Mouse (Mus musculus) limb, embryonic 14.5 days (tissue): ENCODE data around the gene Sost. TPM values are rescaled to one million over a fixed set of nuclear protein-coding genes. Genes with fewer than 3 reads are reported as not detected.

ENCODE experiments used
- ATAC-seq: fragments of 200-750 bp; cut with Nextera tagmentation; 2 replicates; pipeline ENCODE4 v1.8.0; 2017; ENCODE audit warnings: low read depth, moderate number of reproducible peaks, moderate TSS enrichment; ENCODE audit not compliant: low FRiP score
- DNase-seq: peaks from one replicate; pipeline ENCODE4 v3.0.0-alpha.2; 2015; ENCODE audit warnings: low spot score
- H3K27ac ChIP-seq: fragments of 300-500 bp; sonication (generic); replicated peaks from 2 replicates; pipeline ENCODE4 v1.5.1; 2014; ENCODE audit warnings: low read depth, mild to moderate bottlenecking, low read length, moderate library complexity, mixed read lengths
- H3K27me3 ChIP-seq: fragments of 300-500 bp; sonication (generic); 2 replicates; pipeline ENCODE4 v1.6.1; 2014; ENCODE audit warnings: low read length, mixed read lengths; ENCODE audit not compliant: control insufficient read depth, insufficient read depth
- H3K36me3 ChIP-seq: fragments of 300-500 bp; sonication (generic); 2 replicates; pipeline ENCODE4 v1.6.1; 2014; ENCODE audit warnings: mild to moderate bottlenecking, low read length, moderate library complexity, mixed read lengths; ENCODE audit not compliant: control insufficient read depth, insufficient read depth
- H3K4me1 ChIP-seq: fragments of 300-500 bp; sonication (generic); 2 replicates; pipeline ENCODE4 v1.6.1; 2014; ENCODE audit warnings: antibody characterized with exemption, low read length, mixed read lengths; ENCODE audit not compliant: control insufficient read depth, insufficient read depth
- H3K4me2 ChIP-seq: fragments of 300-500 bp; sonication (generic); replicated peaks from 2 replicates; pipeline ENCODE4 v1.6.1; 2014; ENCODE audit warnings: low read depth, mild to moderate bottlenecking, low read length, moderate library complexity; ENCODE audit not compliant: severe bottlenecking
- H3K4me3 ChIP-seq: fragments of 300-500 bp; sonication (generic); replicated peaks from 2 replicates; pipeline ENCODE4 v1.5.1; 2014; ENCODE audit warnings: low read length
- H3K9ac ChIP-seq: fragments of 300-500 bp; sonication (generic); 2 replicates; pipeline ENCODE4 v1.6.1; 2014; ENCODE audit warnings: mild to moderate bottlenecking, low read depth, low read length, moderate library complexity; ENCODE audit not compliant: severe bottlenecking
- H3K9me3 ChIP-seq: fragments of 300-500 bp; sonication (generic); 2 replicates; pipeline ENCODE4 v1.6.1; 2016; ENCODE audit warnings: low read length; ENCODE audit not compliant: control insufficient read depth
- POLR2A ChIP-seq: fragments of 200-500 bp; IDR thresholded peaks from 2 replicates; pipeline ENCODE4 v1.8.0; 2012; ENCODE audit warnings: inconsistent platforms, mild to moderate bottlenecking, moderate library complexity, borderline replicate concordance; ENCODE audit not compliant: insufficient read depth, insufficient read length; ENCODE audit errors: extremely low read depth
- WGBS: fragments of 180-500 bp; shearing (Covaris S2); extraction: QIAGEN DNeasy Blood & Tissue Kit; methylation state at CpG from one replicate; pipeline ENCODE4 v1.1.7; 2014; 5-methylcytosine and 5-hydroxymethylcytosine counted together
- polyA plus RNA-seq, 2 experiments: library from polyadenylated mRNA; depleted of rRNA in 1 of 2; stranded (reverse) in 1 of 2; unstranded in 1 of 2; fragments of >200 nt; fragmentation: Nextera tagmentation in 1 of 2; extraction: Ambion mirVana in 1 of 2; gene quantifications; 2 replicates each; pipeline versions ENCODE4 v1.2.1 to v1.2.3; 2012 to 2014

Gene Sost
- polyA plus RNA-seq, 2 experiments = 0.88 TPM; not detected in 1

- H3K9ac ChIP-seq = no peak overlapping the region
- 55% methylated on average over 4 of the region's 4 CpGs for WGBS
- ATAC-seq (no peak), DNase-seq (no peak)
- no peaks in the 10 kb centered on the region for H3K36me3 ChIP-seq
- no peak for TF ChIP-seq POLR2A
- no peak overlapping the region for H3K4me2 ChIP-seq
- H3K27ac ChIP-seq = no peak overlapping the region
- H3K9me3 ChIP-seq = no peaks in the 10 kb centered on the region
- no peaks in the 10 kb centered on the region for H3K27me3 ChIP-seq
- peaks cover 11% of the 10 kb centered on the region; the same call in 1 of the 2 replicates for H3K4me1 ChIP-seq
- H3K4me3 ChIP-seq = no peak overlapping the region
These were observed 13.4 kb downstream of the Sost start for GRCm38 (mm10) chr11:101953441-101953840.

GRCm38 (mm10) chr11:101952541-101953341 is 14.1 kb downstream of the Sost start:
- ATAC-seq (no peak), DNase-seq (no peak)
- TF ChIP-seq POLR2A = no peak
- peaks cover 11% of the 10 kb centered on the region; the same call in 1 of the 2 replicates for H3K4me1 ChIP-seq
- H3K9me3 ChIP-seq = no peaks in the 10 kb centered on the region
- H3K4me3 ChIP-seq = no peak overlapping the region
- no peaks in the 10 kb centered on the region for H3K36me3 ChIP-seq
- no peak overlapping the region for H3K9ac ChIP-seq
- H3K4me2 ChIP-seq = 0 out of 2 replicates have a peak overlapping the region, but pooled peaks have one; percentile 1
- 37% methylated on average over 24 of the region's 24 CpGs for WGBS
- no peak overlapping the region for H3K27ac ChIP-seq
- H3K27me3 ChIP-seq = no peaks in the 10 kb centered on the region

- Histone ChIP-seq H3K9ac (no peak overlapping the region), H3K27me3 (no peaks in the 10 kb centered on the region), H3K27ac (no peak overlapping the region), H3K4me1 (peaks cover 9% of the 10 kb centered on the region; the same call in 1 of the 2 replicates), H3K4me3 (no peak overlapping the region), H3K9me3 (no peaks in the 10 kb centered on the region), H3K4me2 (no peak overlapping the region), H3K36me3 (no peaks in the 10 kb centered on the region)
- ATAC-seq (no peak), DNase-seq (no peak)
- TF ChIP-seq POLR2A = no peak
- 93% methylated on average over 5 of the region's 5 CpGs for WGBS
These were observed 16.8 kb downstream of the Sost start for GRCm38 (mm10) chr11:101950021-101950420.

- TF ChIP-seq POLR2A = no peak
- Histone ChIP-seq H3K9ac (no peak overlapping the region), H3K9me3 (no peaks in the 10 kb centered on the region), H3K4me3 (no peak overlapping the region), H3K27ac (no peak overlapping the region), H3K4me1 (no peaks in the 10 kb centered on the region), H3K36me3 (no peaks in the 10 kb centered on the region), H3K4me2 (no peak overlapping the region), H3K27me3 (no peaks in the 10 kb centered on the region)
- DNase-seq (peak; percentile 25), ATAC-seq (no peak)
- WGBS = 21% methylated on average over 5 of the region's 5 CpGs
These were observed 20.3 kb downstream of the Sost start for GRCm38 (mm10) chr11:101946525-101946924.

- Histone ChIP-seq H3K36me3 (no peaks in the 10 kb centered on the region), H3K4me1 (no peaks in the 10 kb centered on the region), H3K4me2 (no peak overlapping the region), H3K9me3 (no peaks in the 10 kb centered on the region), H3K4me3 (no peak overlapping the region), H3K27ac (no peak overlapping the region), H3K27me3 (no peaks in the 10 kb centered on the region), H3K9ac (no peak overlapping the region)
- no peak for TF ChIP-seq POLR2A
- WGBS = 35% methylated on average over 3 of the region's 3 CpGs
- no peak for DNase-seq
- no peak for ATAC-seq
These were observed 23.8 kb downstream of the Sost start for GRCm38 (mm10) chr11:101943055-101943454.

GRCm38 (mm10) chr11:101937108-101937507 is 29.7 kb downstream of the Sost start:
- no peaks in the 10 kb centered on the region for H3K4me1 ChIP-seq
- 1% methylated on average over 22 of the region's 32 CpGs for WGBS

More at GRCm38 (mm10) chr11:101937108-101937507, 29.7 kb downstream of the Sost start:
- H3K4me2 ChIP-seq = peak overlapping the region; percentile 73
- H3K9me3 ChIP-seq = no peaks in the 10 kb centered on the region
- peak overlapping the region; percentile 55 for H3K9ac ChIP-seq
- H3K27me3 ChIP-seq = peaks cover 18% of the 10 kb centered on the region
- peak overlapping the region; percentile 38 for H3K4me3 ChIP-seq
- ATAC-seq (no peak), DNase-seq (peak; percentile 4)
- TF ChIP-seq POLR2A = no peak
- H3K36me3 ChIP-seq = no peaks in the 10 kb centered on the region
- no peak overlapping the region for H3K27ac ChIP-seq
